Mouse (Mus musculus) forebrain, embryonic 13.5 days (tissue): Measurements from ENCODE around the gene Lamtor4. TPM values are rescaled to one million over a fixed set of nuclear protein-coding genes. Genes with fewer than 3 reads are reported as not detected.

Source experiments
- ATAC-seq: fragments of 200-750 bp; cut with Nextera tagmentation; 2 replicates; pipeline ENCODE4 v1.8.0; 2017
- H3K27ac ChIP-seq: fragments of 300-500 bp; sonication (generic); 2 replicates; pipeline ENCODE4 v1.5.1; 2015; ENCODE audit warnings: inconsistent platforms, mild to moderate bottlenecking, moderate library complexity
- H3K27me3 ChIP-seq: fragments of 300-500 bp; sonication (generic); 2 replicates; pipeline ENCODE4 v1.6.1; 2015; ENCODE audit warnings: mild to moderate bottlenecking, inconsistent platforms
- H3K36me3 ChIP-seq: fragments of 300-500 bp; sonication (generic); 2 replicates; pipeline ENCODE4 v1.6.1; 2015; ENCODE audit warnings: mild to moderate bottlenecking, inconsistent platforms; ENCODE audit not compliant: poor library complexity, severe bottlenecking
- H3K4me1 ChIP-seq: fragments of 300-500 bp; sonication (generic); 2 replicates; pipeline ENCODE4 v1.6.1; 2015; ENCODE audit warnings: inconsistent platforms
- H3K4me2 ChIP-seq: fragments of 300-500 bp; sonication (generic); 2 replicates; pipeline ENCODE4 v1.6.1; 2015; ENCODE audit warnings: inconsistent platforms, mild to moderate bottlenecking, moderate library complexity
- H3K4me3 ChIP-seq: fragments of 300-500 bp; sonication (generic); 2 replicates; pipeline ENCODE4 v1.5.1; 2015; ENCODE audit warnings: mild to moderate bottlenecking, inconsistent platforms
- H3K9ac ChIP-seq: fragments of 300-500 bp; sonication (generic); 2 replicates; pipeline ENCODE4 v1.6.1; 2015; ENCODE audit warnings: mild to moderate bottlenecking, inconsistent platforms
- H3K9me3 ChIP-seq: fragments of 300-500 bp; sonication (generic); replicated peaks from 2 replicates; pipeline ENCODE4 v1.6.1; 2016; ENCODE audit warnings: inconsistent platforms
- WGBS: fragments of 180-500 bp; shearing (Covaris S2); methylation state at CpG from one replicate; pipeline ENCODE4 v1.1.7; 2015; 5-methylcytosine and 5-hydroxymethylcytosine counted together
- polyA plus RNA-seq: library from polyadenylated mRNA; unstranded; fragments of >200 nt; fragmentation: Nextera tagmentation; extraction: Ambion mirVana; gene quantifications from 2 replicates; pipeline ENCODE4 v1.2.1, GENCODE M21; 2015

The Lamtor4 gene
- polyA plus RNA-seq, 1 experiment from 2014 or later = 67.4 TPM

DNA sequence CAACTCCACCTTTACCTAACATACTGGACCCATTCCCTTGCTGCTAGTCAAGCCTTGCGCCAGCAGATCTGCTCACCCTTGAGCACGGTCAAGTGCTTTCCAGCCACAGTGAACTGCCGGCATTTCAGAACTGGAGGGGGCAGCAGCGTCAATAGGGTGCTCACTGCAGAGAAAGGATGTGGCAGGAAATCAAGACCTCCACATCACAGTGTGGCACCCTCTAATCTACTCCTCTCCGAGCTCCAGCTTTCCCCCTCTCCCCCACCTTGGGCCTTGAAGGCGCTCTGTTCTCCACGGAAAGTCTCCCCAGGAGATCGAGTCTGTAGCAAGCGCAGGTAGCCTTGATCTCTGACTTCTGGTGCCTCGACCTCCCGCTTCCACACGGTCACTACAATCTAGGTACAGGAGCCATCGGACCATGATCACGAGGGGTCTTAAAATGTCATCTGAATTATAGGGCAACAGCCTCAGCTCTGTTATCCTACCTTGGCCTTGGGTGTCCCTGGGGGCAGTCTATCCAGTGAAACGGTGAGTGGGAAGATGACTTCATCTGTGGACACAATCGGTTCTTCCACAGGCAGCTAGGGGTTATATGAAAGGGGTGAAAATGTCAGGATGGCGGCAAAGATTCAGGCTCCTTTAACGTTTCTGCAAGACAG is 7.4 kb downstream of the Lamtor4 start:
- Histone ChIP-seq H3K36me3 (peaks cover 63% of the 10 kb centered on the region), H3K4me2 (peak overlapping the region; percentile 97), H3K27ac (no peak overlapping the region), H3K4me1 (peaks cover 27% of the 10 kb centered on the region), H3K9me3 (no peaks in the 10 kb centered on the region), H3K9ac (peak overlapping the region; percentile 89), H3K27me3 (no peaks in the 10 kb centered on the region), H3K4me3 (peak overlapping the region; percentile 71)
- ATAC-seq = no peak
- 71% methylated on average over 18 of the region's 18 CpGs for WGBS

GRCm38 (mm10) chr5:138263260-138264206 is 8.3 kb downstream of the Lamtor4 start, which contains the start of gene BC037034:
Gene BC037034, minus strand, starts transcription at chr5:138264033.
- under 1% methylated on average over 53 of the region's 71 CpGs for WGBS
- H3K4me3 ChIP-seq = peak within 1 kb of the TSS; percentile 71
- H3K4me2 ChIP-seq = peak within 1 kb of the TSS; percentile 97
- peak within 1 kb of the TSS; percentile 89 for H3K9ac ChIP-seq
- ATAC-seq = peak; percentile 93
- peak within 1 kb of the TSS; percentile 65 for H3K27ac ChIP-seq
- H3K4me1 ChIP-seq = peaks cover 27% of the 10 kb centered on the region
- no peaks in the 10 kb centered on the region for H3K9me3 ChIP-seq
- no peaks in the 10 kb centered on the region for H3K27me3 ChIP-seq
- peaks cover 54% of the 10 kb centered on the region for H3K36me3 ChIP-seq

DNA sequence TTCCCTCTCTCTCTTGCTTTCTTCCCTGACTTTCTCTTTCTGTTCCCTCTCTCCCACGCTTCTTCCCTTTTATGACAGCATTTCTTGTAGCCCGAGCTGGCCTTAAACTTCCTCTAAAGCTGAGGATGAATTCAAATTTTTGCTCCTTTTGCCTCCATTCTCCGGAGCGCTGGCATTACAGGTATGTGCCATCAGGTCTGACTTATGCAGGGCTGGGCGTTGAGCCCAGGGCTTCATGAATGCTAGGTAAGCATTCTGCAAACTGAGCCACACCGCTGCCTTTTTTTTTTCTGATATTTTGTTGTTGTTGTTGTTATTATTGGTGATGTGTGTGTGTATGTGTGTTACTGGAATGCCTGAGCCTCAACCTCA is 8.9 kb downstream of the Lamtor4 start:
- 0 out of 2 replicates have a peak, but pooled peaks have one; percentile 7 for ATAC-seq

DNA sequence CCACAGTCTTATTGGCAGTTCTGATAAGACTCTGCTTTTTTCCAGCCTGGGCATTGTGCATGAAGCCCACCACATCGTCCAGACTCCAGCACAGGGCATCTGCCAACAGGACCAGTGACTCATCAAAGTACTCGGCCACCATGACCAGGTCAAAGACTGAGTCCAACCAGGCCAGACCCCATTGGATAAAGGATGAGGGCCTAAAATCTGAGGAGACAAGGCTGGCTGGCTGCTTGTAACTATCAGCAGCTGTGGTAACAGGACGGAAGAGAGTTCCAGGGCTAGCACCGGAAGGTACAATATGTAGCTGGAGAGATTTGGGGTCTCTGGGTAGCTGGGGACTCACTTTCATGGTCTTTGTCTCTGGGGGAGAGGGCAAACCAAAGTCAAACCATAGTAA is 10.4 kb downstream of the Lamtor4 start:
- Histone ChIP-seq H3K4me2 (no peak overlapping the region), H3K4me3 (no peak overlapping the region), H3K4me1 (peaks cover 27% of the 10 kb centered on the region), H3K27ac (no peak overlapping the region), H3K9me3 (no peaks in the 10 kb centered on the region), H3K9ac (no peak overlapping the region), H3K27me3 (no peaks in the 10 kb centered on the region), H3K36me3 (peaks cover 33% of the 10 kb centered on the region)
- WGBS = 97% methylated on average over 4 of the region's 4 CpGs
- no peak for ATAC-seq

More for the DNA sequence above, 8.9 kb downstream of the Lamtor4 start:
- no peaks in the 10 kb centered on the region for H3K9me3 ChIP-seq
- WGBS = 13% methylated on average over 6 of the region's 6 CpGs
- H3K36me3 ChIP-seq = peaks cover 48% of the 10 kb centered on the region
- peak overlapping the region; percentile 89 for H3K9ac ChIP-seq
- H3K27ac ChIP-seq = peak overlapping the region; percentile 65; the same call in 1 of the 2 replicates
- H3K4me1 ChIP-seq = peaks cover 27% of the 10 kb centered on the region
- peak overlapping the region; percentile 71 for H3K4me3 ChIP-seq
- no peaks in the 10 kb centered on the region for H3K27me3 ChIP-seq
- H3K4me2 ChIP-seq = peak overlapping the region; percentile 97

DNA sequence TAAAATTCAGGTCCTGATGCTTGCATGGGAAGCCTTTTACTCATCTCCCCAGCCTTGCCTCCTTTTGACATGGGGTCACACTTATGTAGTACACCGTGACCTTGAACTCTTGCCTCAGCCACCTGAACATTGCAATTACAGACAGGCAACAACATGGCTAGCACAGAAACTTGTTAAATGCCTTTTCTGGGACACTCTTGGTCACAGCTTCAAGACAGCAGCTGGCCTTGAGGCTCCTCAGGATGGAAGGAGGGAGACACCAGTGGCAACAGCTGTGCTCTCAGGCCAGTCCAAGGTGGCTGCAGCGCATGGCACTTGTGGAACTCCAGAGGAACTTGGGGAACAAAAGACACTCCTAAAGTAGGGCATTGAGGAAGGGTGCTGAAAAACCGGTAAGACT is 11.8 kb downstream of the Lamtor4 start:
- Histone ChIP-seq H3K4me1 (peaks cover 30% of the 10 kb centered on the region), H3K36me3 (peaks cover 19% of the 10 kb centered on the region), H3K9ac (no peak overlapping the region), H3K4me3 (no peak overlapping the region), H3K4me2 (no peak overlapping the region), H3K27me3 (peaks cover 11% of the 10 kb centered on the region; the same call in 1 of the 2 replicates), H3K27ac (no peak overlapping the region), H3K9me3 (no peaks in the 10 kb centered on the region)
- 92% methylated on average over 3 of the region's 3 CpGs for WGBS
- ATAC-seq = no peak

- H3K4me1 ChIP-seq = peaks cover 25% of the 10 kb centered on the region
- H3K27ac ChIP-seq = no peak overlapping the region
- no peak for ATAC-seq
- H3K36me3 ChIP-seq = peaks cover 16% of the 10 kb centered on the region
- 85% methylated on average over 4 of the region's 4 CpGs for WGBS
- H3K4me2 ChIP-seq = no peak overlapping the region
- H3K4me3 ChIP-seq = no peak overlapping the region
- H3K27me3 ChIP-seq = peaks cover 11% of the 10 kb centered on the region; the same call in 1 of the 2 replicates
- no peak overlapping the region for H3K9ac ChIP-seq
- no peaks in the 10 kb centered on the region for H3K9me3 ChIP-seq
Measured at GRCm38 (mm10) chr5:138268980-138269379, 13.7 kb downstream of the Lamtor4 start.

- H3K27ac ChIP-seq = no peak overlapping the region
- H3K4me2 ChIP-seq = no peak overlapping the region
- H3K4me1 ChIP-seq = peaks cover 34% of the 10 kb centered on the region
- H3K9me3 ChIP-seq = no peaks in the 10 kb centered on the region
- peaks cover 28% of the 10 kb centered on the region for H3K36me3 ChIP-seq
- WGBS = 51% methylated on average over 3 of the region's 3 CpGs
- no peak for ATAC-seq
- H3K4me3 ChIP-seq = no peak overlapping the region
- H3K27me3 ChIP-seq = peaks cover 11% of the 10 kb centered on the region; the same call in 1 of the 2 replicates
- no peak overlapping the region for H3K9ac ChIP-seq
Measured at GRCm38 (mm10) chr5:138271232-138271631, 15.9 kb downstream of the Lamtor4 start.

- Histone ChIP-seq H3K9me3 (no peaks in the 10 kb centered on the region), H3K9ac (peak within 1 kb of the TSS; percentile 50), H3K4me2 (peak within 1 kb of the TSS; percentile 46), H3K4me1 (peaks cover 47% of the 10 kb centered on the region), H3K27ac (no peak within 1 kb of the TSS), H3K4me3 (peak within 1 kb of the TSS; percentile 12; the same call in 1 of the 2 replicates), H3K27me3 (peaks cover 11% of the 10 kb centered on the region; the same call in 1 of the 2 replicates), H3K36me3 (peaks cover 33% of the 10 kb centered on the region)
- no peak for ATAC-seq
- WGBS = 2% methylated on average over 12 of the region's 12 CpGs
Measured at GRCm38 (mm10) chr5:138272409-138272923, 17.2 kb downstream of the Lamtor4 start, which contains the start of gene Gal3st4. Gene Gal3st4, minus strand, starts transcription at chr5:138272840.

DNA sequence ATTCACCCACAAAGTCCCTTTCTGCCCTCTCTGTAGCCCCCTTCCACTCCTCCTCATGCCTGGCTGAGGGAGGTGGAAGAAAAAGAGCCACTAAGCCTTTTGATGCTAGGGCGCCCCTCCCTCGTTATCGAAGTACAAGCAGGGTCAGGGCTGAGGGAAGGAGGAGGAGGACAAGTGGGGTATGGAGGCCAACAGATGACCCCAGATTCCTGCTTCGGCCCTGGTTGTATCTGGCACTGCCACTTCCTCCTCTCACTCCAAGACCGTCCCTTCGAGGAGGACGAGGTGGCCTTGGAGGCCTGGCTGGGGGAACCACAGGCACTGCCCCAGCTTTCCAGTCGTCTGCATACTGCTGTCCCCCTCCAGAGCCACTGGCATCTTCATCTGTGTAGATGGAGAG is 18.9 kb downstream of the Lamtor4 start:
- 55% methylated on average over 8 of the region's 8 CpGs for WGBS
- H3K4me1 ChIP-seq = peaks cover 64% of the 10 kb centered on the region
- H3K9me3 ChIP-seq = no peaks in the 10 kb centered on the region
- peaks cover 40% of the 10 kb centered on the region for H3K36me3 ChIP-seq
- H3K27me3 ChIP-seq = peaks cover 11% of the 10 kb centered on the region; the same call in 1 of the 2 replicates
- no peak overlapping the region for H3K4me2 ChIP-seq
- no peak overlapping the region for H3K27ac ChIP-seq
- no peak for ATAC-seq
- H3K9ac ChIP-seq = no peak overlapping the region
- H3K4me3 ChIP-seq = no peak overlapping the region

DNA sequence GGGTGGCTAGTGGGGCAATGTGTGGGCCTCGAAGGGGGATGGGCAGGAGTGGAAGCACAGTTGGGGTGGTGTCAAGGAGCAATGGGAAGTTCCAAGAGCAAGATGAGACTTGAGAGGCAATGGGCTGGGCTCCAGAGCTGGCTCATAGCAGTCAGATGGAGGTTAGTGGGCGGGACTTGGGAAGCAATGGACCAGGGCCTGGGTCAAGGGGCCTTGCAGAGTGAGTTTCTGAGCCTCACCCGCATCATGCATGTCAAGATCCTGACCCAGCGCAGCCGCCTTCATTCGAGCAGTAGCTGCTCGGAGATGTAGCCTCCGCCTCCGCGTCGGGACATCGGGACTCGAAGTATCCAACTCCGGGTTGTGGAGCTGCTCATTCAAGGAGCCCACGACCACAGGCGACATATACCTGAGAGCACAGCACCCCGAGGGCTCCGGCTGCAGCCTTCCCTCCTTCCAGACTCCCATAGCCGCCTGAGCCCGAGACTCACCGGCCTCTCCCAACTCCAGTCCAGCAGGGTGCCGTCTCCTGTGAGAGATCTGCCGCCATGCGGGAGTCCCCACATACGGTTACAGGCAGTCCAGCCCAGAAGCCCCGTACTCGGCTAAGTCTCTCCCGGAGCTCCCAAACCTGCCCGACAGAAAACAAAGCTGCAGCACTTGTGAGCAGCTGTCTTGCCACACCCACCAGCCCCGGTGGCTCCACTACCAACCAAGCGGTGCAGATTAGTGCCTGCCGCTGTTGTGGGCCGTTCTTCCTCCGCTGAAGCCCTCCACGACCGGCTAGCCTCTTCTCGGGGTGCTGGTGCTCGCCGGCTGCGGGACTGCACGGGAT is 20.2 kb downstream of the Lamtor4 start:
- Histone ChIP-seq H3K27ac (peak overlapping the region; percentile 31; the same call in 1 of the 2 replicates), H3K4me2 (peak overlapping the region; percentile 82), H3K27me3 (peaks cover 11% of the 10 kb centered on the region; the same call in 1 of the 2 replicates), H3K9ac (peak overlapping the region; percentile 75), H3K9me3 (peaks cover 1% of the 10 kb centered on the region; the same call in 1 of the 2 replicates), H3K4me1 (peaks cover 64% of the 10 kb centered on the region), H3K36me3 (peaks cover 40% of the 10 kb centered on the region), H3K4me3 (peak overlapping the region; percentile 43)
- no peak for ATAC-seq
- WGBS = 7% methylated on average over 41 of the region's 41 CpGs

DNA sequence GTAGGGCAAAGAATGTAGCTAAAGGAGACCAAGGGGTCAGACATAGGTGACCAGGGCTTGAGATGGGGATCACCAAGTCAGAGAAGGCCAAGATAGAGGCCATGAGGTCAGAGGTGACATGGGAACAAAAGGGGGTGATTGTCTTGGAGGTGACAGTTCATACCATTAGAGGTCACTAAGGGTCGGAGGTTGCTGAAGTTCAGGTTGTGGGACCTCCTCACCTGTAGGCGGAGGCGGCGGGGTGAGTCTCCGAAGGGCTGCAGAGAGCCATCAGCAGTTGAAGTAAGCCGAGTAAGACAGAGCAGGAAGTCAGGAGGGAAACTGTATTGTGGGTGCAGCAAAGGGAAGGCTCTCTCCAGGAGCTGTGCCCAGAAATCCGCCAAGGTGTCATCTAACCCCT is 22.7 kb downstream of the Lamtor4 start:
- Histone ChIP-seq H3K9me3 (peaks cover 8% of the 10 kb centered on the region; the same call in 1 of the 2 replicates), H3K4me2 (peak overlapping the region; percentile 82), H3K4me1 (peaks cover 52% of the 10 kb centered on the region), H3K9ac (peak overlapping the region; percentile 94), H3K36me3 (peaks cover 40% of the 10 kb centered on the region), H3K27me3 (no peaks in the 10 kb centered on the region), H3K27ac (no peak overlapping the region), H3K4me3 (peak overlapping the region; percentile 81)
- 88% methylated on average over 7 of the region's 7 CpGs for WGBS
- ATAC-seq = no peak
